Mouse (Mus musculus) embryonic fibroblast, embryonic 13.5 days (primary cell): Measurements from ENCODE around the gene Gm21409. TPM values are rescaled to one million over a fixed set of nuclear protein-coding genes. Genes with fewer than 3 reads are reported as not detected.
"Not testable (repeated sequence)": the region's sequence is repeated elsewhere in the genome, so short reads cannot be mapped to it uniquely, and the experiment has no call there.

Experiments
- H3K27ac ChIP-seq: 2 replicates; pipeline ENCODE4 v1.5.1; 2012; ENCODE audit warnings: low read length, control low read depth, inconsistent platforms; ENCODE audit not compliant: insufficient read depth
- H3K4me1 ChIP-seq: 2 replicates; pipeline ENCODE4 v1.6.1; 2011; ENCODE audit warnings: low read length; ENCODE audit not compliant: control insufficient read depth, insufficient read depth
- H3K4me3 ChIP-seq: 2 replicates; pipeline ENCODE4 v1.5.1; 2011; ENCODE audit warnings: mild to moderate bottlenecking, control low read depth, low read length; ENCODE audit not compliant: insufficient read depth
- polyA plus RNA-seq: library from polyadenylated mRNA; stranded (reverse); fragments of >200 nt; gene quantifications from 2 replicates; pipeline ENCODE4 v1.2.4, GENCODE M21; 2011; ENCODE audit warnings: low read depth; ENCODE audit not compliant: missing spikeins, insufficient read length

Gm21409 gene
- polyA plus RNA-seq, result not detected in 2 replicates

DNA sequence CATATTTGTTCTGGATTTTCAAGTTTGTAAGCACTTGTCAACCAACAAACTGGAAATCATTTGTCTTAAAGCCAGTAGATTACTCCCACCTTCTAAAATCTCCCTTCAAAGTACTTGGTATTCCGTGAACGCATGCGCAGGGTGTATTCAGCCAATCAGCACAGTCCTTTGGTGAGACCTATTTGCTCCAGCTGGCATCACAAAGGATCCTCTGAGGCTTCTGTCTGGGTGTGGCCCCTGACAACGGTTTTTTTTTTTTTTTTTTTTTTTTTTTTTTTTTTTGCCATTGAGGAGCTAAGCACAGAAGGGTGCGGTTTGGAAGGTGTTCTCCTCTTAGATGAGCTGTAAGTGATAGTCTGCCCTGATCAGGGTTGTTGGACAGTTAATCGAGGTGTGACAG lies at the start of gene Gm21409:
Gm21409 (plus strand) TSS at position 301 of the 400 bp plus-strand sequence.
- H3K27ac ChIP-seq, H3K4me3 ChIP-seq, H3K4me1 ChIP-seq: not testable (repeated sequence)

Other genes with a start within 250 kb of the Gm21409 start
- gene Gm21394, start 181.8 kb upstream of the Gm21409 start, polyA plus RNA-seq, result not detected in 2 replicates